7 mouse cellular contexts compared by ENCODE assay signal in the genomic region with DNA sequence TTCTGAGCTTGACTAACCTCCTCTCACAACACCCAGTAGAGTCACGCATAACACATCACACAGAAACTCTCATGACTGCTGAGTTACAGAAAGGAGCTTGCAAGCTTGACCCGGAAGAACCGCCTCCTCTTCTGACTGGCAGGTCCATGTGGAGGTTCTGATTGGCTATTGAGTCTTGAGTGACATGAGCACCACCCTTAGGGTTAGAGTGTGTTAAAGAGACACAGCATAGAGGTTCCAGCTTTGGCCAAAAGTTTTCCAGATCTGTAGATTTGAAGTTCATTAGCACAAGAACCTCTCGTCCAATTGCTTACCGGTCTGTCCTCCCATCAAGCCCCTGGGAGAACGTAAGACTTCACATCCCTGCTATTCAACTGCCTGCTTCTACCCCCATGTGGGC. TPM values are rescaled to one million over a fixed set of nuclear protein-coding genes. Genes with fewer than 3 reads are reported as not detected.
DNase-seq lines count a peak whose midpoint lies in the region; ATAC-seq and TF ChIP-seq lines count a peak whose summit lies in the region.
"Not testable (repeated sequence)": the region's sequence is repeated elsewhere in the genome, so short reads cannot be mapped to it uniquely, and the experiment has no call there.
"Had no signal": no experiment of that assay in that cellular context is flagged by ENCODE, and none has a peak within 500 bp of the region (broad histone marks: within the 10 kb centered on the region; RNA-seq: fewer than 3 reads in every experiment).

A gene (minus strand): TSS at position 101 of the 400 bp plus-strand sequence.

- H3K9me3 ChIP-seq in G1E (replicated peaks), result not testable (repeated sequence)

- H3K36me3 ChIP-seq in G1E (replicated peaks), result not testable (repeated sequence)

- DNase-seq in G1E (ENCODE audit: low spot score); adrenal gland, postnatal 25 days; heart, adult 18-20 months; heart, postnatal 14 days: not testable (repeated sequence)

- TF ChIP-seq CTCF in G1E (IDR thresholded peaks at IDR 0.05; ENCODE audit: low read depth, low read length), result not testable (repeated sequence)

- not testable (repeated sequence) for H3K27me3 ChIP-seq in G1E (ENCODE audit: insufficient read depth, low read length)

- intact Hi-C loops in heart, postnatal 14 days (cut with DNase I), result not testable (repeated sequence)

- not testable (repeated sequence) for ATAC-seq in G1E (ENCODE audit: extremely low read depth, insufficient number of reproducible peaks, low FRiP score, poor library complexity, severe bottlenecking); common myeloid progenitor, adult 5-6 weeks (replicated peaks; ENCODE audit: low read depth, poor library complexity, severe bottlenecking); hematopoietic stem cell, adult 5-6 weeks (replicated peaks in 1 of 2; ENCODE audit: insufficient read depth in 1 of 2, low FRiP score in 2 of 2, low TSS enrichment in 1 of 2, low read depth in 1 of 2, poor library complexity in 2 of 2, severe bottlenecking in 2 of 2)

- not testable (repeated sequence) for H3K4me3 ChIP-seq in G1E (ENCODE audit: low read depth, low read length)

- H3K4me1 ChIP-seq in G1E (ENCODE audit: insufficient read depth, low read depth, low read length), result not testable (repeated sequence)

RNA-seq across cellular contexts. Expression of the gene that starts here (rescaled TPM):
- total RNA-seq in G1E (2014; fragmentation: Nextera tagmentation), result 18.3 and 20.3 TPM in 2 replicates
- total RNA-seq in G1E (2017), result 16.4 and 19.8 TPM in 2 replicates
- 0.07 and 0.74 TPM in 2 replicates for polyA plus RNA-seq in G1E (2012)
- 11.8 and 13.9 TPM in 2 replicates for total RNA-seq in adrenal gland, postnatal 25 days (2021)
- 17.1 and 23.0 TPM in 2 replicates for total RNA-seq in common myeloid progenitor, adult 5-6 weeks (2017)
- total RNA-seq in heart, adult 18-20 months (2021), result 10 to 100 TPM; 10.6 to 12.5 TPM
- 10 to 100 TPM; 10.2 to 11.2 TPM for total RNA-seq in heart, postnatal 14 days (2021)
- total RNA-seq in hematopoietic stem cell, adult 5-6 weeks (2017), result 22.6 and 25.2 TPM in 2 replicates
- polyA plus RNA-seq: erythroblast, embryonic 14.5 days had no signal
